Mouse (Mus musculus): ENCODE data around the gene Mast4.

GRCm38 (mm10) chr13:103262061-103262460 lies 72.2 kb downstream of the Mast4 start:
- TF ChIP-seq POLR2A (IDR thresholded peaks at IDR 0.05; ENCODE audit: control insufficient read depth, extremely low read depth, insufficient read depth, low read length, poor library complexity): no peak
- no peak for TF ChIP-seq CTCF (IDR thresholded peaks at IDR 0.05; ENCODE audit: borderline replicate concordance, control insufficient read depth, extremely low read depth, insufficient read depth, low read length, poor library complexity)

Measured in thymus, adult 2 months (tissue).